Mouse (Mus musculus): ENCODE data around the gene Mad2l1bp. TPM values are rescaled to one million over a fixed set of nuclear protein-coding genes. Genes with fewer than 3 reads are reported as not detected.

Mad2l1bp gene
- 32.7 and 39.4 TPM in 2 replicates for polyA plus RNA-seq (2015; fragmentation: Nextera tagmentation; extraction: Ambion mirVana)

DNA sequence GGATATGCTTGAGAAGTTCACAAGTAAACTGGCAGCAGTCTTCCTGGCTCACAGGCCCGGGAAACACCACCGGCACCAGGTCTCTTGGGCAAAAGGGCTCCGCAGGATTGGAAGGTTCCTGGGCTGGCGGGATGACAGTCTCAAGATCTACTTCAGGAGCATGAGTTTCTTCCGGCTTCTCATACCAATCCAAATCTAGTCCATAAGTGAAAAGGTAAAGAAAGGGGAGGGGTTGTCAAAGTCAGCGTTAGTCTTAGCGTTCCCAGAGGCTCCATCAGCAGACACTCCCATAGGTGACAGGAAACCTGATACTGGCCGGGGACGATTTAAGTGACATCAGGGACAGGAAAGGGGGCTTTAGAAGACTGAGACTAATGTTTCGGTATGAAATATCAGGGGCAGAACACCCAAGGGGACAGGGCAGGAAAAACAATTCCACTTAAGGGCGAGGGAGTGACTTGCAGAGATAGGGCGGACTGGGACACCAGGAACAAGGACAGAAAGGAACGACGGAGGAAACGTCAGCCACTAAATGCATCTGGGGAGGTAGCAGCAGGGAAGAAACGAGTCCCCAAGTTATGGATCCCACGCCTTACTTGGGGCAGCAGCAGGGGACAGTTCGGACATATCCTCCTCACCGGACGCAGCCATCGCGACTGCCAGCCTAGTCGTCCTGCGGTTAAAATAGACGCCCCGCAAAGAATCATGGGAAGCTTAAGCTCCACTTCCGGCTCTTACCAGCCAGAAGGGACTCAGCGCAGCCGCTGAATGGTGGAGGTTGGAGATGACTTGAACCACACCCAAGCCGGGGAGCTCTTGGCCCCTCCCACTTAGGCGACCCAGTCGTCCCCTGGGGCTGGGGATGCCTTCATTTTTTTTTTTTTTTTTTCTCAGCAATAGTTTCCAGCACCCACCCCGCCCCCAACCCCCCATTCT, at the start of gene Mad2l1bp:
Mad2l1bp (minus strand) TSS at position 707 of the 936 bp plus-strand sequence.
- Histone ChIP-seq H3K9ac (ENCODE audit: low read length) (peak within 1 kb of the TSS; percentile 89), H3K4me1 (ENCODE audit: control insufficient read depth, insufficient read depth, low read length) (peaks cover 6% of the 10 kb centered on the region), H3K36me3 (ENCODE audit: control insufficient read depth, insufficient read depth) (peaks cover under 1% of the 10 kb centered on the region; the same call in 1 of the 2 replicates), H3K27me3 (ENCODE audit: control insufficient read depth, insufficient read depth, low read length) (no peaks in the 10 kb centered on the region), H3K4me2 (ENCODE audit: low read depth, low read length) (peak within 1 kb of the TSS; percentile 74), H3K27ac (ENCODE audit: low read length) (peak within 1 kb of the TSS; percentile 84), H3K4me3 (ENCODE audit: low read length) (peak within 1 kb of the TSS; percentile 82), H3K9me3 (replicated peaks; ENCODE audit: control insufficient read depth, low read length) (no peaks in the 10 kb centered on the region)
- 3% methylated on average over 33 of the region's 33 CpGs for WGBS
- peak; percentile 94 for ATAC-seq (replicated peaks; ENCODE audit: extremely low read depth, insufficient read depth, low FRiP score)

- Histone ChIP-seq H3K4me3 (ENCODE audit: low read length) (peak overlapping the region; percentile 95), H3K36me3 (ENCODE audit: control insufficient read depth, insufficient read depth) (peaks cover 37% of the 10 kb centered on the region), H3K27ac (ENCODE audit: low read length) (peak overlapping the region; percentile 64), H3K27me3 (ENCODE audit: control insufficient read depth, insufficient read depth, low read length) (no peaks in the 10 kb centered on the region), H3K9me3 (replicated peaks; ENCODE audit: control insufficient read depth, low read length) (no peaks in the 10 kb centered on the region), H3K9ac (ENCODE audit: low read length) (peak overlapping the region; percentile 93), H3K4me2 (ENCODE audit: low read depth, low read length) (peak overlapping the region; percentile 92), H3K4me1 (ENCODE audit: control insufficient read depth, insufficient read depth, low read length) (peaks cover 30% of the 10 kb centered on the region)
- peak; percentile 23; the same call in 1 of the 2 replicates for ATAC-seq (replicated peaks; ENCODE audit: extremely low read depth, insufficient read depth, low FRiP score)
- WGBS: under 1% methylated on average over 20 of the region's 20 CpGs
Measured at GRCm38 (mm10) chr17:46203078-46203477, 49.7 kb upstream of the Mad2l1bp start.

- ATAC-seq (replicated peaks; ENCODE audit: extremely low read depth, insufficient read depth, low FRiP score): peak; percentile 94
- H3K36me3 ChIP-seq (ENCODE audit: control insufficient read depth, insufficient read depth): peaks cover 36% of the 10 kb centered on the region
Measured at GRCm38 (mm10) chr17:46202421-46203071, 49.2 kb upstream of the Mad2l1bp start, which contains the start of the genes Polh and Xpo5. TSS of gene Polh (minus strand) at chr17:46202645. TSS of gene Xpo5 (plus strand) at chr17:46202782.

DNA sequence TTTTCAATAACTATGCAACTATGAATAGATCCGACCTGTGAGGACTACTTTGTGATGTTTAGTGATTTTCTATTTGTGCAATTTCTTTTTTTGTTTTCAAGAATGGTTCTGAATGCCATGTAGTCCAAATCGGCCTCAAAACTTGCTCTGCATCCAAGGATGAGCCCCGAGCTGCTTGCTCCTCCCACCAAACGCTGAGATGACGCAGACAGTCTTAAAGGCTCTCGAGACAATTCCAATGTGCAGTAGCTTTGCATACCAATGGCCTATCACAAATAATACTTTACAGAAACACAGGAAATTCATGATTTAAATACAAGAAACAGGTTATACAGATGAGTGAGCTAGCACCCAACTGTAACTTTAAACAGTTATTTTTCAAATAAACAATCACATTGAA, 47.8 kb upstream of the Mad2l1bp start:
- peak overlapping the region; percentile 88 for H3K9ac ChIP-seq (ENCODE audit: low read length)

More at GRCm38 (mm10) chr17:46202421-46203071, 49.2 kb upstream of the Mad2l1bp start, which contains the start of the genes Polh and Xpo5:
- peak within 1 kb of the TSS; percentile 91 for H3K27ac ChIP-seq (ENCODE audit: low read length)
- no peaks in the 10 kb centered on the region for H3K9me3 ChIP-seq (replicated peaks; ENCODE audit: control insufficient read depth, low read length)
- H3K9ac ChIP-seq (ENCODE audit: low read length): peak within 1 kb of the TSS; percentile 93
- peaks cover 30% of the 10 kb centered on the region for H3K4me1 ChIP-seq (ENCODE audit: control insufficient read depth, insufficient read depth, low read length)
- WGBS: under 1% methylated on average over 66 of the region's 66 CpGs
- peak within 1 kb of the TSS; percentile 92 for H3K4me2 ChIP-seq (ENCODE audit: low read depth, low read length)
- H3K27me3 ChIP-seq (ENCODE audit: control insufficient read depth, insufficient read depth, low read length): no peaks in the 10 kb centered on the region
- H3K4me3 ChIP-seq (ENCODE audit: low read length): peak within 1 kb of the TSS; percentile 95

DNA sequence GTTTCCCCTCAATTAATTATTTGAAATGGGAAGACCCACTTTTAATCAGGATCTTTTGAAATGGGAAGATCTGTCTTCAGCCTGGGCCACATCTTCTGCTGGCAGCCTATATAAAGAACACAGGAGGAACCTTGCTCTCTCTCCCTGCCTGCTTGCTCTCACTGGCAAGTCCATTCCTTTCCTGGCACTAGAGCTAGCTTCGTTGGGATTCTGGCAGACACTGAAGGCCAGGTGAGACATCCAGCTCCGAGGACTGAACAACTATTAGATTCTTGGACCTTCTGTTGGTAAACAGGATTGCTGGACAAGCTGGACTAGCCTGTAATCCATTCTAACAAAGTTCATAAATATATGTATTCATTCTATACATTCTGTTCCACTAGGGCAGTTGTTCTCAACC, 35.5 kb upstream of the Mad2l1bp start:
- no peaks in the 10 kb centered on the region for H3K9me3 ChIP-seq (replicated peaks; ENCODE audit: control insufficient read depth, low read length)
- peaks cover 53% of the 10 kb centered on the region for H3K36me3 ChIP-seq (ENCODE audit: control insufficient read depth, insufficient read depth)
- H3K4me1 ChIP-seq (ENCODE audit: control insufficient read depth, insufficient read depth, low read length): no peaks in the 10 kb centered on the region
- WGBS: 90% methylated on average over 2 of the region's 2 CpGs
- H3K9ac ChIP-seq (ENCODE audit: low read length): no peak overlapping the region
- H3K27me3 ChIP-seq (ENCODE audit: control insufficient read depth, insufficient read depth, low read length): no peaks in the 10 kb centered on the region
- H3K4me3 ChIP-seq (ENCODE audit: low read length): no peak overlapping the region
- H3K27ac ChIP-seq (ENCODE audit: low read length): no peak overlapping the region
- no peak for ATAC-seq (replicated peaks; ENCODE audit: extremely low read depth, insufficient read depth, low FRiP score)
- H3K4me2 ChIP-seq (ENCODE audit: low read depth, low read length): no peak overlapping the region

More for the DNA sequence above, 47.8 kb upstream of the Mad2l1bp start:
- Histone ChIP-seq H3K36me3 (ENCODE audit: control insufficient read depth, insufficient read depth) (peaks cover 34% of the 10 kb centered on the region), H3K9me3 (replicated peaks; ENCODE audit: control insufficient read depth, low read length) (no peaks in the 10 kb centered on the region), H3K4me3 (ENCODE audit: low read length) (peak overlapping the region; percentile 95), H3K4me2 (ENCODE audit: low read depth, low read length) (peak overlapping the region; percentile 72), H3K27me3 (ENCODE audit: control insufficient read depth, insufficient read depth, low read length) (no peaks in the 10 kb centered on the region), H3K4me1 (ENCODE audit: control insufficient read depth, insufficient read depth, low read length) (peaks cover 30% of the 10 kb centered on the region), H3K27ac (ENCODE audit: low read length) (no peak overlapping the region)
- WGBS: 56% methylated on average over 6 of the region's 6 CpGs
- no peak for ATAC-seq (replicated peaks; ENCODE audit: extremely low read depth, insufficient read depth, low FRiP score)

DNA sequence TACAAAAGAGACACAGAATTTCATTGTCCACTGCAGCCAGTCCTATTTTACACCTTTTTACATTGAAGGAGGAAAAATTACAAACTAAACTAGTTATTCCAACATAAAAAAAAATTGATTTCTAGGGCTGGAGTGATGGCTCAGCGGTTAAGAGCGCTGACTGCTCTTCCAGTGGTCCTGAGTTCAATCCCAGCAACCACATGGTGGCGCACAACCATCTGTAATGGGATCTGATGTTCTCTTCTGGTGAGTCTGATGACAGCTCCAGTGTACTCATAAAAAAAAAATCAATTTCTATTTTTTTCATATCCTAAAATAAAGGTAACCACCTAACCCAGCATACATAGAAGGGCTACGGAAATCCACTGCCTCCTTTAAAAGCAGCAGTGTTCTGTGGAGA, 28.9 kb upstream of the Mad2l1bp start:
- Histone ChIP-seq H3K27ac (ENCODE audit: low read length) (no peak overlapping the region), H3K36me3 (ENCODE audit: control insufficient read depth, insufficient read depth) (peaks cover 58% of the 10 kb centered on the region), H3K4me1 (ENCODE audit: control insufficient read depth, insufficient read depth, low read length) (no peaks in the 10 kb centered on the region), H3K4me2 (ENCODE audit: low read depth, low read length) (no peak overlapping the region), H3K9ac (ENCODE audit: low read length) (no peak overlapping the region), H3K9me3 (replicated peaks; ENCODE audit: control insufficient read depth, low read length) (no peaks in the 10 kb centered on the region), H3K4me3 (ENCODE audit: low read length) (no peak overlapping the region), H3K27me3 (ENCODE audit: control insufficient read depth, insufficient read depth, low read length) (no peaks in the 10 kb centered on the region)
- ATAC-seq (replicated peaks; ENCODE audit: extremely low read depth, insufficient read depth, low FRiP score): no peak
- 84% methylated on average over 4 of the region's 4 CpGs for WGBS

GRCm38 (mm10) chr17:46170538-46170937, 17.2 kb upstream of the Mad2l1bp start:
- no peak for ATAC-seq (replicated peaks; ENCODE audit: extremely low read depth, insufficient read depth, low FRiP score)
- 77% methylated on average over 3 of the region's 3 CpGs for WGBS
- H3K9me3 ChIP-seq (replicated peaks; ENCODE audit: control insufficient read depth, low read length): no peaks in the 10 kb centered on the region

GRCm38 (mm10) chr17:46168768-46169167, 15.4 kb upstream of the Mad2l1bp start:
- Histone ChIP-seq H3K27me3 (ENCODE audit: control insufficient read depth, insufficient read depth, low read length) (no peaks in the 10 kb centered on the region), H3K9ac (ENCODE audit: low read length) (no peak overlapping the region), H3K36me3 (ENCODE audit: control insufficient read depth, insufficient read depth) (peaks cover 81% of the 10 kb centered on the region), H3K9me3 (replicated peaks; ENCODE audit: control insufficient read depth, low read length) (no peaks in the 10 kb centered on the region), H3K4me2 (ENCODE audit: low read depth, low read length) (no peak overlapping the region), H3K27ac (ENCODE audit: low read length) (no peak overlapping the region; the same call in 1 of the 2 replicates), H3K4me3 (ENCODE audit: low read length) (no peak overlapping the region), H3K4me1 (ENCODE audit: control insufficient read depth, insufficient read depth, low read length) (peaks cover 10% of the 10 kb centered on the region)
- 65% methylated on average over 5 of the region's 5 CpGs for WGBS
- no peak for ATAC-seq (replicated peaks; ENCODE audit: extremely low read depth, insufficient read depth, low FRiP score)

More at GRCm38 (mm10) chr17:46170538-46170937, 17.2 kb upstream of the Mad2l1bp start:
- no peak overlapping the region for H3K4me2 ChIP-seq (ENCODE audit: low read depth, low read length)
- H3K4me1 ChIP-seq (ENCODE audit: control insufficient read depth, insufficient read depth, low read length): peaks cover 10% of the 10 kb centered on the region
- peaks cover 67% of the 10 kb centered on the region for H3K36me3 ChIP-seq (ENCODE audit: control insufficient read depth, insufficient read depth)
- no peak overlapping the region for H3K4me3 ChIP-seq (ENCODE audit: low read length)
- H3K9ac ChIP-seq (ENCODE audit: low read length): no peak overlapping the region
- H3K27me3 ChIP-seq (ENCODE audit: control insufficient read depth, insufficient read depth, low read length): no peaks in the 10 kb centered on the region
- no peak overlapping the region for H3K27ac ChIP-seq (ENCODE audit: low read length)

All from heart, embryonic 16.5 days (tissue).